Mouse (Mus musculus) gastrocnemius, postnatal 14 days (tissue): Measurements from ENCODE around the gene Gm2244. TPM values are rescaled to one million over a fixed set of nuclear protein-coding genes. Genes with fewer than 3 reads are reported as not detected.
"Not testable (repeated sequence)": the region's sequence is repeated elsewhere in the genome, so short reads cannot be mapped to it uniquely, and the experiment has no call there.

ENCODE experiments used
- DNase-seq: peaks from one replicate; pipeline ENCODE4 v3.0.0; 2021; ENCODE audit warnings: mixed read lengths
- intact Hi-C: fragments of 180-260 bp; cut with DNase I; formaldehyde crosslinking; loops from one replicate; pipeline ENCODE4 v1.15.1; 2025; ENCODE audit warnings: low total_unique reads
- long read RNA-seq, 2 experiments: library from polyadenylated mRNA; stranded (forward); transcript quantifications; one replicate each; pipeline ENCODE4 v2.0.0; 2021
- total RNA-seq, 2 experiments: library from RNA; stranded (reverse); gene quantifications; 2 replicates each; pipeline ENCODE4 v1.2.3; 2021

Gene Gm2244
- not detected for total RNA-seq
- long read RNA-seq, experiment 1 = 0 reads
- long read RNA-seq, experiment 2 = 0 reads

GRCm38 (mm10) chr14:19549863-19550262, at the start of gene Gm2244:
Gm2244 (minus strand) TSS chr14:19549963.
- intact Hi-C loops = not testable (repeated sequence)

GRCm38 (mm10) chr14:19584804-19585667, 35.3 kb upstream of the Gm2244 start, which contains the start of gene Gm2237:
Gm2237 (minus strand) TSS chr14:19585135.
- peak; percentile 29 for DNase-seq
- intact Hi-C loops = not testable (repeated sequence)

More at GRCm38 (mm10) chr14:19549863-19550262, at the start of gene Gm2244:
- DNase-seq = not testable (repeated sequence)

Other genes starting within 250 kb of the Gm2244 start
- gene Gm21738, start 131.0 kb downstream of the Gm2244 start, total RNA-seq = not detected
- gene Gm2237, start 35.2 kb upstream of the Gm2244 start, total RNA-seq = 1 to 10 TPM in 1 of 2 experiments, under 1 TPM in 1; 0.47 to 2.1 TPM
- gene Gm5458, start 52.6 kb upstream of the Gm2244 start, total RNA-seq = not detected
- 10 to 100 TPM; 46.5 to 62.5 TPM for gene Nid2, start 201.3 kb upstream of the Gm2244 start, total RNA-seq